Mouse (Mus musculus): ENCODE data around the gene Rab3il1.

Rab3il1 gene

GRCm38 (mm10) chr19:10064173-10065012 is 62.9 kb downstream of the Rab3il1 start:
- no peak for DNase-seq

GRCm38 (mm10) chr19:10065465-10066188 is 64.2 kb downstream of the Rab3il1 start:
- no peak for DNase-seq

- DNase-seq = no peak
Observed at GRCm38 (mm10) chr19:10066189-10066500, 64.7 kb downstream of the Rab3il1 start.

GRCm38 (mm10) chr19:10066502-10066901 is 65.0 kb downstream of the Rab3il1 start:
- DNase-seq = no peak

GRCm38 (mm10) chr19:10067701-10068100 is 66.2 kb downstream of the Rab3il1 start:
- no peak for DNase-seq

GRCm38 (mm10) chr19:10070186-10070980 is 68.9 kb downstream of the Rab3il1 start:
- DNase-seq = no peak

GRCm38 (mm10) chr19:10071166-10071565 is 69.7 kb downstream of the Rab3il1 start:
- DNase-seq = no peak

GRCm38 (mm10) chr19:10071892-10072291 is 70.4 kb downstream of the Rab3il1 start:
- DNase-seq = no peak

DNA sequence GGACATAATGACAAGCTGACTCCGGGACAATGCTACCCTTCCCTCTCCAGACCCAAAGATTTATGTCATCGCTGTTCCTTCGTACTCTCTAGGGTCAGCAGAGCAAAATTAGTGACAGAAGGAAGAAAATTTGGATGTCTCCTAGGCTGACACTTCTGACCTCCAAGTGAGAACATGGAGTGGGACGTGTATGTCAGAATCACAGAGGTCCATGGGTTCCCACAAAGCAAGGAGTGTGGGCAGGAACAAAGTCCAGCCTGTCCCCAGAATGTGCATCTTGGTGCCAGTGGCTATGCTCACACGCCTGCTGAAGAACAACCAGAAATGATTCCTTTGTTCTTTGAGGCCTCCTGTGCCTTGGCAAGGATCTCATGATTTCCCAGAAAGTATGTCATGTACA is 71.7 kb downstream of the Rab3il1 start:
- no peak for DNase-seq

GRCm38 (mm10) chr19:10078392-10078791 is 76.9 kb downstream of the Rab3il1 start:
- DNase-seq = no peak

GRCm38 (mm10) chr19:10080384-10080783 is 78.9 kb downstream of the Rab3il1 start:
- DNase-seq = no peak

GRCm38 (mm10) chr19:10082105-10082504 is 80.6 kb downstream of the Rab3il1 start:
- DNase-seq = no peak

- no peak for DNase-seq
Observed at GRCm38 (mm10) chr19:10085454-10085853, 84.0 kb downstream of the Rab3il1 start.

DNA sequence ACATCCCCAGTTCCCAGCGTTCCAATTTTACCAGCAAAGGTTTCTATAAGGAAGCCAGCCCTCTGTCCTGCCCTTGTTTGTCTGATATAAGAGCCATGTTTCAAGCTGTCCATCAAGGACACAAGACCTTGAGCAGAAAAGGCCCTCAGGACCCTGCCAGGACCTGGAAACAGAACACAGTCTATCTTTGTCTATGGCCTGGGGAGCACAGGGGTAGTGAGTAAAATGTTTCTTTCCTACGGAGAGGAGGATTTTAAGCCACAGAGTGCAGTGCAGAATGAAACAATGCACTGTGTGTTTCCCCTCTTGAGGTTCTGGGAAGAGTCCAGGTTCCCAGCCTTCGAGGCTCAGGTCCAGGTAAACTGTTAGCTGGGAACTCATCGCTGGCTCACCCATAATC is 85.5 kb downstream of the Rab3il1 start:
- no peak for DNase-seq

All from right cerebral cortex, postnatal 25 days (tissue).